Mouse (Mus musculus) small intestine, adult 2 months (tissue): ENCODE results near the gene Asb1.

Experiments used
- CTCF ChIP-seq: fragments of 200-500 bp; IDR thresholded peaks from 2 replicates; pipeline ENCODE4 v1.5.1; 2012; ENCODE audit warnings: low read depth, mild to moderate bottlenecking, control low read depth, inconsistent platforms, low read length, moderate library complexity, mixed read lengths; ENCODE audit not compliant: insufficient replicate concordance, insufficient read length; ENCODE audit errors: extremely low read depth
- POLR2A ChIP-seq: fragments of 200-500 bp; IDR thresholded peaks from 2 replicates; pipeline ENCODE4 v1.6.1; 2012; ENCODE audit warnings: low read depth, mild to moderate bottlenecking, control low read depth, inconsistent platforms, low read length, moderate library complexity

GRCm38 (mm10) chr1:91581206-91581605 is 40.9 kb downstream of the Asb1 start:
- TF ChIP-seq CTCF: no peak
- TF ChIP-seq POLR2A: no peak
